Mouse (Mus musculus) small intestine, adult 2 months (tissue): ENCODE results near the gene Dot1l.

Experiments
- CTCF ChIP-seq: fragments of 200-500 bp; IDR thresholded peaks from 2 replicates; pipeline ENCODE4 v1.5.1; 2012; ENCODE audit warnings: low read depth, mild to moderate bottlenecking, control low read depth, inconsistent platforms, low read length, moderate library complexity, mixed read lengths; ENCODE audit not compliant: insufficient replicate concordance, insufficient read length; ENCODE audit errors: extremely low read depth
- POLR2A ChIP-seq: fragments of 200-500 bp; IDR thresholded peaks from 2 replicates; pipeline ENCODE4 v1.6.1; 2012; ENCODE audit warnings: low read depth, mild to moderate bottlenecking, control low read depth, inconsistent platforms, low read length, moderate library complexity

- no peak for TF ChIP-seq CTCF
- TF ChIP-seq POLR2A, result no peak
Measured at GRCm38 (mm10) chr10:80705479-80705878, 49.5 kb upstream of the Dot1l start.
